Mouse (Mus musculus): ENCODE data around the gene Gpr83.

The Gpr83 gene

DNA sequence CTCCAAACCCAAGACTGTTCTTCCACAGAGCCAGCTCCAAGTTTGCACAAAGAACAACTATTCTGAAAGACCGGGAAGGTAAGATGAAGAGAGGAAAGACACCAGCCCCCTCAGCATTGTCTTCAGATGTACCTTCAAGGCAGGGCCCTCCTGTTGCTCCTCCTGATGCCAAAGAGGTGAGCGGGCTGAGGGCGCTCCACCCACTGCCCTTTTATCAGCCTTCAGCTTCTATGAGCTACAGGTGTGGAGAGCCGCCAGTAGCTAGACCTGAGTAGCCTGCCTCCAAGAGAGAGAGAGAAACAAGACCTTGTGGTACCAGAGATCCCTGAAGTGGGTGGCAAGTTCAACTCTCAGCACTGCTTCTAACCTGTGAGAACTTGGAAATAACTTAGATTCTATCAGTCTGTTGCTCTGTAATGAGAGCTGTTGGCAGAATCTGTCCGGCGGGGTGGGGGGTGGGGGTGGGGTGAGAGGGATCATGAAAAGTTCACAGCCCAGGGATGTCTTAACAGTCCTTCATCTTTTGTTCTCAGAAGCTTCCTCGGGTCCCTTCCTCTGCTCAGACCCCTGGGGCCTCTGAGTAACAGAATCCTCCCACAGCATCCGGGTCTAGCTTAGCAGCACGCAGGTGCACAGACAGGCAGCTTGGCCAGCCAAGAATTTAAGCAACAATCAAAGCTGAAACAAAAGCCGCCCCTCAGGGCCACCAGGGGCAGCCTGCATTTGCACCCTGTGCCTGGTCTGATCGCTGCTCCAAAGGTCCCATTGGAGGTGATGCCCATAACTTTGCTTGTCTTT lies 43.8 kb downstream of the Gpr83 start, which contains the start of gene Izumo1r:
Gene Izumo1r, minus strand, starts transcription at position 369 of the 798 bp plus-strand sequence.
- no peak for DNase-seq (ENCODE audit: low read depth, low spot score)

DNA sequence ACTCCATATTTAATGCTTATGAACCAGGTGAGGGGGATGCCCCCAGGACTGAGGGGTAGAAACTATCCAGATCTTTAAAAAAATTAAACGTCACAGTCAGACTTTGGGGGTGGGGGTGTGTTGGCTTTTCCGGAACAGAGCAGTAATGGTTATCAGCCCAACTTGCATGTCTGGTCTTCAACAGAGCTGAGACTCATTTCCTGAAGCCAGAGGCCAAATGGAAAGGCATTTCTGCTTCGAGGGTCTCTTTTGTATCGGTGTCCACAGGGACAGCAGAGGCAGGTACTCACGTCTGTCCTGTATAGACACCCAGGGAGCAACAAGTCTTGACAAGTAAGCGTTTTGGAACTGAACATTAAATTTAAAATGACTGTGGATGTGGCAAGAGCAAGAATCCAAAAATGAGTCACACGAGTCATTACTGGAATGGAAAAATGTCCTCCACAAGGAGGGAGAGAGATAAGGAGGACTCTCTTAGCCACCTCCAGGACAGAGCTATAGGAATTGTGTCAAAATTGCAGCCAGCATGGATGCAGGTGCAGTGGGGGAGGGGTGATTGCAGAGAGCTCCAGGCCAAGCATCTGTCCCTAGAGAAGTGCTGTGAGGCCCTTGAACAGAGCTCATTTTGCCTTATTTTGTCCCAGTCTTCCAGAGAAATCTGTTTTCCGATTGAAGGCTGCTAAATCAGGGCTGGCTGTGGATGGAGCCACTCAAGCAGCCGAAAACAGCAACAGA lies 44.9 kb downstream of the Gpr83 start:
- DNase-seq (ENCODE audit: low read depth, low spot score) = no peak

GRCm38 (mm10) chr9:14905956-14906355 lies 45.9 kb downstream of the Gpr83 start:
- no peak for DNase-seq (ENCODE audit: low read depth, low spot score)

DNA sequence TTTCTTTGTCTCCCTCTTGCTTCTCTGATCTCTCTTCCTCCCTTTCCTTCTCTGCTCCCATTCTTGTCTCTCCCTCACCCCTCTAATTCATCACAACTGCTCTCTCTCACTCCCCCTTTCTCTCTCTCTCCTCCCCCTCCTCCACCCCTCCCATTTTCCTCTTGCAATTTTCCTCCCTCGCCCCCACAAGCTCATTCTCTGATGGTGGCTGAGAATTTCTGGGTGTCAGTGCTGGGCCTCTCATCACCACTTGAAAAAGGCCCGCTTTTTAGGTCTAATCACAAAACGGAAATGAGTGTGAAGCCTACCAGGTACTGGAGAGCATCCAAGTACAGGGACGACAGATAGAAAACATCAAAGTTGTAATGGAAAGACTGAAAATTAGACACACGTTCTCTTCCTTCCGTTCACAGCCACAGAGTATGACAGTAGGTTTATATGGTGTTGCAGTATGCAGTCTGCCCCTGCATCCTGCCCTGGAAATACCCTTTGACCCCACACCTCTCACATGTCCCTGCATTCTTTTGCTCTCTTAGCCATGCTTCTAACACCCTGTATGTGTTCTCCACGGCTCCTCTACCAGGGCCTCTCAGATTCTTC lies 47.9 kb downstream of the Gpr83 start:
- DNase-seq (ENCODE audit: low read depth, low spot score) = no peak

- no peak for DNase-seq (ENCODE audit: low read depth, low spot score)
These were observed 50.0 kb downstream of the Gpr83 start for GRCm38 (mm10) chr9:14909981-14910380.

GRCm38 (mm10) chr9:14912037-14912436 lies 52.0 kb downstream of the Gpr83 start:
- no peak for DNase-seq (ENCODE audit: low read depth, low spot score)

DNA sequence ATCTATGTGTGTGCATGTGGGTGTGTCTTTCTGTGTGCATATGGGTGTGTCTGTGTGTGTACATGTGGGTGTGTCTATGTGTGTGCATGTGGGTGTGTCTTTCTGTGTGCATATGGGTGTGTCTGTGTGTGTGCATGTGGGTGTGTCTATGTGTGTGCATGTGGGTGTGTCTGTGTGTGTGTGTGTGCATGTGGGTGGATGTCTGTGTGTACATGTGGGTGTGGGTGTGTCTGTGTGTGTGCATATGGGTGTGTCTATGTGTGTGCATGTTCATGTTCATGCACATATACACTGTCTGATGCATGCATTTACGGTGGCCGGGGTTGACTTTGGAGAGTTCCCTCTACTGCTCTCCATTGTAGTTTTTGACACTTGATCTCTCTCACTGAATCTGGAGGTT lies 57.7 kb downstream of the Gpr83 start:
- DNase-seq (ENCODE audit: low read depth, low spot score) = no peak

- DNase-seq (ENCODE audit: low read depth, low spot score) = no peak
These were observed 59.0 kb downstream of the Gpr83 start for GRCm38 (mm10) chr9:14918825-14919668.

Data from retina, postnatal 7 days (tissue).